Mouse (Mus musculus) yolk sac, embryonic 10.5 days (tissue): Measurements from ENCODE around the gene Olfr106-ps.

ENCODE experiments used
- DNase-seq: peaks from one replicate; pipeline ENCODE4 v3.0.0-alpha.2; 2017; ENCODE audit warnings: low spot score

The Olfr106-ps gene

DNA sequence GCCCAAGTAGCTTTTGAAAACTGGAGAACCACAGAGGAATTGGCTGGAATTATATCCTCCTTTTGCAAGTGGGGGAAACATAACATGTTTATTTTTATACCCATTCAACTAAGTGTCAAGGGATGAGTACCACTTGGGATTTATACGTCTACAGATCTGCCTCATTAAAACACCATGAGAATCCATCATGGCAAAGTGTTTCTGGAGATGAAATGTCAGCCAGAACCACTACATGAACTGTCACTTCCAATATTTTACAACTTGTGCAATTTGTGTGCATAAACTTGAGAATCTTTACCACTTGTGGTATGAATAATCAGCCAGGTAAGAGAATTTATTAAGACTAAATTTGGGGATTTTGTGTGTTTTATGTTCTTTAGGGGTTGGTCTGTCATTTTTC is at the start of gene Olfr106-ps:
TSS of gene Olfr106-ps (plus strand) at position 301 of the 400 bp plus-strand sequence.
- DNase-seq = no peak

DNA sequence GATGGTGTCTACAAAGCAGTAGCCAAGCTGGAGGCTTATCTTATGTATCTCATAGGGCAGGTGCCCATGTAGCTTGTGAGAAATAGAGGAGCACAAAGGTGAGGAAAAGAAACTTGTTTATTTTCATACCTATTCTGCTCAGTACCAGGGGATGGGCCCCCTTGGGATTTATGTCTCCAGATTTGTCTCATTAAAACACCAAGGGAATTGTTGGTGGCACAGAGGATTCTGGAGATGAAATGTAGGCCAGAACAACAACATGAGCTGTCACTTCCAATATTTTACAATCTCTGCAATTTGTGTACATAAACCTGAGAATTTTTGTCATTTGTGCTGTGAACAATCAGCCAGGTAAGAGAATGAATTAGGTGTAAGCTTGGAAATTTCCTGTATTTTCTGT is 30.9 kb upstream of the Olfr106-ps start, which contains the start of gene Olfr104-ps:
TSS of gene Olfr104-ps (plus strand) at position 301 of the 400 bp plus-strand sequence.
- no peak for DNase-seq

DNA sequence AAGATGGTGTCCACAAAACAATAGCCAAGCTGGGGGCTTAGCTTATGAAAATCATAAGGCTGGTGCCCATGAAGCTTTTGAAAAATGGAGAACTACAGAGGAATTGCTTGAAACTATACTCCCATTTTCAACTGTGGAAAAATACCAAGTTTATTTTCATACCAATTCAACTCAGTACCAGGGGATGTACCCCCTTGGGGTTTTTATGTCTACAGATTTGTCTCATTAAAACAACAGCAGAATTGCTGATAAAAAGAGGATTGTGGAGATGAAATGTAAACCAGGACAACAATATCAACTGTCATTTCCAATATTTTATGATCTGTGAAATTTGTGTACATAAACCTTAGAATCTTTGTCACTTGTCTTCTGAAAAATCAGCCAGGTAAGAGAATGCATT is 11.5 kb upstream of the Olfr106-ps start, which contains the start of gene Olfr105-ps:
TSS of gene Olfr105-ps (plus strand) at position 301 of the 400 bp plus-strand sequence.
- no peak for DNase-seq

DNA sequence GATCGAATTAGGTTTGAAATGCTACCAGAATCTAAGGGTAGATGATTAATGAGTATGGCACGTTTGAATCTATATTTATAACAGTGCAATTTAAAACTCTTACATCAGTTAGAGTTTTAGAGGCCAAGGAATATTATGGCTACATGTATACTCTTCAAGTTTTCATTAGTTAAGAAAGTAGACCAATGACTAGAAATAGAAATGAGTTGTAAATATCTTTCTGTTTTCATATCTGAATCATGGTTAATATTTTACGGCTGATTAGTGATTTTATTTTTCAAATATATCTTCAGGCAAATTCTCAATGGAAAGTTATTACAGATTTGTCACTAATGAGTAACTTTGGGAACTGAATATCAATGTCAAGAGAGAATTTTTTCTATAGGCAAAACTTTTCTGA is 8.7 kb downstream of the Olfr106-ps start, which contains the start of gene Olfr107:
TSS of gene Olfr107 (plus strand) at position 301 of the 400 bp plus-strand sequence.
- no peak for DNase-seq

DNA sequence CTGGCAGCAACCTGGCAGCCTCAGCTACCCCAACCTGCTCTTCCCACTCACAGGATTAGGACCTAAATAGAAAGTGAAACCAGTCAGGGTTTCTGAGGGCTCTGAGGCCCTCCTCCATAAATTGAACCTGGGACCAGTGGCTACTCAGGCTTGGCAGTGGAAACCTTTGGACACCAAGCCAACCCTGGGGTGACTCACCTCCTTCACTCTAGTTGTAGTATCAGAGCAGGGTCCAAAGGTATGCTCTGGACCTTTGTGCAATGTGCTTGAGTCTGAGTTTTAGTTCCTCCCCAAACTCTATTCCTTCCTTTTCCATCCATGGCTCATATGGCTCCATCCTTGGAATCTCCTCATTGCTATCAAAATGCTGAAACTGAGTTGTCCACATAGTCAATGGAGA is 23.2 kb downstream of the Olfr106-ps start:
- no peak for DNase-seq

DNA sequence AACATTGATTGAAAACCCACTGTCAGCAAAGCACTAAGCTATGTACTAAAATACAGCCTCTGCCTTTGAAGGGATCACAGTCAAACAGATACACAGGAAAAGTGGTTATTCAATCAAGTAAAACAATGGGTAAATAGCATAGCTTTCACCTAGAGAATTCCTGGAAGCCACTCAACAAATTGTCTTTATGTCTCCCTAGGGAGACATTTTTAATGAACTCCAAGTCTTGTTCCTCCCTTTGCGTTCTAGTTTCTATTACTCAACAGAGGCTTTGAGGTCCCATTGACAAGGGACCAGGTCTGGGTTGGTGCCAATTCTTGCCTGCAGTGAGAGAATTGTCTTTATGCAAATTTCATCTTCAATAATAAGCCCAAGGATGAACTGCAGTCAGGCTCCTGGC is 55.0 kb downstream of the Olfr106-ps start, which contains the start of gene Olfr108:
TSS of gene Olfr108 (plus strand) at position 301 of the 400 bp plus-strand sequence.
- no peak for DNase-seq
